Mouse (Mus musculus): ENCODE measurements around the gene Esrrb. TPM values are rescaled to one million over a fixed set of nuclear protein-coding genes. Genes with fewer than 3 reads are reported as not detected.

Gene Esrrb
- polyA plus RNA-seq, 1 experiment = not detected

DNA sequence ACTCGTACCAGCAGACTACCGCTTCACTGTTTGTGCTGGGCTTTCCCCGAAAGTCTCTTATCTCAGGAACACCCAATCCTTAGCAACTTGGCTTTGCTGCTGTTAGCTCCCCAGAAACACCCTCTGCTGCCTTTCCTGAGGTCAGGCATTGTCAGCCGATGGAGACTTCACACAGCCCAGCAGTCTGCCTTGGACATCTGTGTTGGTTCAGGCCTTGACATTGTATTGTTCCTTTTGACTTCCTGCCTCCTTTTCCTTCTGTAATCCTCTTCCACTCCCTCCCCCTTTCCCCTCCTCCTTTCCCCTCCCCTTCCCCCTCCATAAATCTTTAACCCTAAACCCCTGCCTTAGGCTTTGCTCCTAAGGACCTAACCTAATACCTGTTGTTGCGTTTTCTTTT, 155.7 kb downstream of the Esrrb start:
- Histone ChIP-seq H3K27me3 (ENCODE audit: control insufficient read depth) (peaks cover 4% of the 10 kb centered on the region), H3K4me1 (ENCODE audit: control insufficient read depth) (no peaks in the 10 kb centered on the region), H3K4me3 (replicated peaks) (no peak overlapping the region), H3K36me3 (ENCODE audit: control insufficient read depth) (no peaks in the 10 kb centered on the region), H3K9me3 (ENCODE audit: control insufficient read depth, low read length) (no peaks in the 10 kb centered on the region)
- TF ChIP-seq TAL1 (IDR thresholded peaks at IDR 0.05; ENCODE audit: low read length) (no peak), GATA1 (IDR thresholded peaks at IDR 0.05; ENCODE audit: low read length) (no peak)

DNA sequence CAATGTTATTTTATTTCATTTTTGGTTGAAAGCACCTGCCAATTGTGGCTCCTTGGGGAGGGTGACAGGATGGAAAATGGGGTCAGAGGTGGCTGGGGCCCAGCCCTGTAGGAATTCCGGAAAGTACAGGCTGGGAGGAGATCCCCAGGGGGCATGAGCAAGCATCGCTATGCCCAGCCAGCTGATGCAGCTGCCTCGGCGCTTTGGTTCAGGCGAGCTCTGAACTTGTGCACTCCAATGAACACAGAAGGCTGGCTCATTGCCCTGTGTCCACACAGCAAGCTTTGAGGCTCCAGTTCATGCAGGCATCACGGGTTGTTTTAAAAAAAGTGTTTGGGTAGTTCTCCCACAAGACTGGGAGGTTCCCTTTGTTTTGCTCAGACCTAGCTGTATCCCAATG, 156.8 kb downstream of the Esrrb start:
- Histone ChIP-seq H3K4me3 (replicated peaks) (no peak overlapping the region), H3K27me3 (ENCODE audit: control insufficient read depth) (peaks cover 4% of the 10 kb centered on the region), H3K9me3 (ENCODE audit: control insufficient read depth, low read length) (no peaks in the 10 kb centered on the region), H3K4me1 (ENCODE audit: control insufficient read depth) (no peaks in the 10 kb centered on the region), H3K36me3 (ENCODE audit: control insufficient read depth) (no peaks in the 10 kb centered on the region)
- no peak for TF ChIP-seq GATA1 (IDR thresholded peaks at IDR 0.05; ENCODE audit: low read length)
- no peak for TF ChIP-seq TAL1 (IDR thresholded peaks at IDR 0.05; ENCODE audit: low read length)

DNA sequence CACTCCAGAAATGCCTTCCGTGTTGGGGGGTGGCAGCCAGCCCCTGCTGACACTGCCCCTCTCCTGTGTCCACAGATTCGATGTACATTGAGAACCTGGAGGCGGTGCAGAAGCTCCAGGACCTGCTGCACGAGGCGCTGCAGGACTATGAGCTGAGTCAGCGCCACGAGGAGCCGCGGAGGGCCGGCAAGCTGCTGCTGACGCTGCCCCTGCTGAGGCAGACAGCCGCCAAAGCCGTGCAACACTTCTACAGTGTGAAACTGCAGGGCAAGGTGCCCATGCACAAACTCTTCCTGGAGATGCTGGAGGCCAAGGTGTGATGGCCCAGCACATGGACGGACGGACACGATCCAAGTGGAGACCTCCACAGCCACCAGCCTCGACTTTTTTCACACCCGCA, 157.8 kb downstream of the Esrrb start:
- TF ChIP-seq TAL1 (IDR thresholded peaks at IDR 0.05; ENCODE audit: low read length) = no peak
- TF ChIP-seq GATA1 (IDR thresholded peaks at IDR 0.05; ENCODE audit: low read length) = no peak
- Histone ChIP-seq H3K36me3 (ENCODE audit: control insufficient read depth) (no peaks in the 10 kb centered on the region), H3K9me3 (ENCODE audit: control insufficient read depth, low read length) (no peaks in the 10 kb centered on the region), H3K27me3 (ENCODE audit: control insufficient read depth) (peaks cover 4% of the 10 kb centered on the region), H3K4me3 (replicated peaks) (no peak overlapping the region), H3K4me1 (ENCODE audit: control insufficient read depth) (no peaks in the 10 kb centered on the region)

DNA sequence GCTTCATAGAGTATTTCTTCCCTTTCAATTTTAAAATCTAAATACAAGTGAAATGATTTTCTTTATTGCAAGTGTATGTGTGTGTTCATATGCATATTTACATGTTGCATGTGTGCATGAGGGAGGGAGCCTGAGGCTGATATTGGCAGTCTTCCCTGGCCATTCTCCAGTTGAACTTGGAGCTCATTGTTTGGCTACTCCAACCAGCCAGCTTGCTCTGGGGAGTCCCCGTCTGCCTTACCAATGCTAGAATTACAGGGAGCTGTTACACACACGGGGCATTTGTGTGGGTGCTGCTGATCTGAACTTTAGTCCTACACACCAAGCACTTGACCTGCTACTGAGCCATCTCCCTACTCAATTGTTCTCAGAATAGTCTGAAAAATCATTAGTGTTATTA, 173.4 kb downstream of the Esrrb start:
- H3K36me3 ChIP-seq (ENCODE audit: control insufficient read depth) = no peaks in the 10 kb centered on the region
- no peaks in the 10 kb centered on the region for H3K9me3 ChIP-seq (ENCODE audit: control insufficient read depth, low read length)
- TF ChIP-seq GATA1 (IDR thresholded peaks at IDR 0.05; ENCODE audit: low read length) = no peak
- no peak for TF ChIP-seq TAL1 (IDR thresholded peaks at IDR 0.05; ENCODE audit: low read length)
- no peak overlapping the region for H3K4me3 ChIP-seq (replicated peaks)
- no peaks in the 10 kb centered on the region for H3K4me1 ChIP-seq (ENCODE audit: control insufficient read depth)
- no peaks in the 10 kb centered on the region for H3K27me3 ChIP-seq (ENCODE audit: control insufficient read depth)

DNA sequence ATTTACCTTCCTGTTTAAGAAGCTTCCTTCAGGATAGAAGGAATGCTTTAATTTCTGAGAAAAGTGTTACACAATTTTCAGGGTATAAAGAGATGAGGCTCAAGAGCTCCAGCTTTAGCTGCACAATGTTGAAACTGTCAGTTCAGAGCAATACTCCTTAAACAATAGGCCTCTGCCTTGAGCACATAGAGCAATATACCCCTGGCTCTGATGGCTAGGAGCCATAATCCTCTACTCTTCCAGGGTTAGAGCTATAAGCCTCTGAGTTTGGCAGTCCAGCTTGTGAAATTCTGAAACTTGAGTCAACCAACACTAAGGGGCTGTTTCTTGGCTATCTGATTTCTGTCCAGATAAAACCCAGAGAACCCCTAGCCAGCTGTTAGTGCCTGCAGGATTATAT, 176.9 kb downstream of the Esrrb start:
- TF ChIP-seq GATA1 (IDR thresholded peaks at IDR 0.05; ENCODE audit: low read length) = no peak
- no peak for TF ChIP-seq TAL1 (IDR thresholded peaks at IDR 0.05; ENCODE audit: low read length)
- Histone ChIP-seq H3K4me1 (ENCODE audit: control insufficient read depth) (no peaks in the 10 kb centered on the region), H3K4me3 (replicated peaks) (no peak overlapping the region), H3K36me3 (ENCODE audit: control insufficient read depth) (no peaks in the 10 kb centered on the region), H3K27me3 (ENCODE audit: control insufficient read depth) (no peaks in the 10 kb centered on the region), H3K9me3 (ENCODE audit: control insufficient read depth, low read length) (no peaks in the 10 kb centered on the region)

DNA sequence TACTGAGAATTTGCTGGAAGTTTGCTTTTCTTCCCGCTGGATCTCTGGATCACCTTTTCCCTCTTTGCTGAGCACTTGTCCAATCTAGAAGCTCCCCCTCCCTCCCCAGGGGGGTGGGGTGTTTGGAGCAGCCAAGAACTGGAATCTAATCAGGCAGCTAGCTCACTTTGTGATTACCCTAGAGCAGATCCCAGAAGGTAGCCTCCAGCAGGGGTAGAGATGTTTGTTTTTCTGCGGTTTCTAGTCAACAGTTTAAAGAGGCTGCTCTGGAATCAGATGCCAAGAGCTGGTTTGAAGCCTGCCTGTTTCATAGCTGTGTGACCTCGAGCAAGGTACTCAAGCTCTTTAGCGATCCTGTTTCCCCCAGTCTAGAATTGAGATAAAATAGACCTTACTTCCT, 177.8 kb downstream of the Esrrb start:
- Histone ChIP-seq H3K9me3 (ENCODE audit: control insufficient read depth, low read length) (no peaks in the 10 kb centered on the region), H3K4me3 (replicated peaks) (no peak overlapping the region), H3K27me3 (ENCODE audit: control insufficient read depth) (no peaks in the 10 kb centered on the region), H3K36me3 (ENCODE audit: control insufficient read depth) (no peaks in the 10 kb centered on the region), H3K4me1 (ENCODE audit: control insufficient read depth) (no peaks in the 10 kb centered on the region)
- TF ChIP-seq GATA1 (IDR thresholded peaks at IDR 0.05; ENCODE audit: low read length) (no peak), TAL1 (IDR thresholded peaks at IDR 0.05; ENCODE audit: low read length) (no peak)

DNA sequence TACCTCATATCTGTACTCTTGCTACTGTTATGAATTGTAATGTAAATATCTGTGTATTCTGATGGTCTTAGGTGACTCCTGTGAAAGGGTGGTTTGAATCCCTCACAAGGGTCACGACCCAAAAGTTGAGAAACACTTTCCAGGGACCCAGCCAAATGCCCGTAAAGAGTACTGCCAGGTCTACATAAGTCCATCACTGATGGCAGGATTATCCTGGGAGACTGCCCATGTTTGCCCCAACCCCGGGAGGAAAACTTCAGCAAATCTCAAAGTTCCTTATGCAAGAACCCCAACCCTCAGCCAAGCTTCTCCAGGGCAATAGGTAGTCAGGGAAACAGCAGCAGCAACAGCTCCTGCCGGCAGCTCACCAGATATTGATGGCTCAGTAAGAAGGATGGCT, 178.6 kb downstream of the Esrrb start:
- Histone ChIP-seq H3K9me3 (ENCODE audit: control insufficient read depth, low read length) (no peaks in the 10 kb centered on the region), H3K36me3 (ENCODE audit: control insufficient read depth) (no peaks in the 10 kb centered on the region), H3K27me3 (ENCODE audit: control insufficient read depth) (no peaks in the 10 kb centered on the region), H3K4me3 (replicated peaks) (no peak overlapping the region), H3K4me1 (ENCODE audit: control insufficient read depth) (no peaks in the 10 kb centered on the region)
- TF ChIP-seq TAL1 (IDR thresholded peaks at IDR 0.05; ENCODE audit: low read length) (no peak), GATA1 (IDR thresholded peaks at IDR 0.05; ENCODE audit: low read length) (no peak)

DNA sequence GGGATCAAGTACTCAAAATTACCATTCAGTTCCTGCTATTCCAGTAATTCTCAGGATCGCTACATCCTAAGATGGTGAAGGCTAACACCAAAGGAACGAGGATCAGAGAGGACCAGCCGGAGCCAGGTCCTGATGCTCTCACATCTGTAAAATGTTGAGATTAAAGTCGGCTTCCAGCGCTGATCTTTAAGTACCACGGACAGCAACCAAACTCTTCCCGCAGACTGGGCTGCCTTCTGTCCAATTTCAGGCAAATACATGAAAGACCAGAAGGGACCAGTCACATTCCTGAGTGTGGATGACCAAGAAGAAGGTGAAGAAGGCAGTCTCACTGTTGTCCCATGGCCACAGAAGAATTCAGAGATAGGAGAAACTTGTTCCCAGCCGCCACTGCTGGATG, 186.9 kb downstream of the Esrrb start:
- TF ChIP-seq GATA1 (IDR thresholded peaks at IDR 0.05; ENCODE audit: low read length) = no peak
- no peak for TF ChIP-seq TAL1 (IDR thresholded peaks at IDR 0.05; ENCODE audit: low read length)
- Histone ChIP-seq H3K36me3 (ENCODE audit: control insufficient read depth) (no peaks in the 10 kb centered on the region), H3K4me3 (replicated peaks) (no peak overlapping the region), H3K27me3 (ENCODE audit: control insufficient read depth) (no peaks in the 10 kb centered on the region), H3K4me1 (ENCODE audit: control insufficient read depth) (no peaks in the 10 kb centered on the region), H3K9me3 (ENCODE audit: control insufficient read depth, low read length) (no peaks in the 10 kb centered on the region)

DNA sequence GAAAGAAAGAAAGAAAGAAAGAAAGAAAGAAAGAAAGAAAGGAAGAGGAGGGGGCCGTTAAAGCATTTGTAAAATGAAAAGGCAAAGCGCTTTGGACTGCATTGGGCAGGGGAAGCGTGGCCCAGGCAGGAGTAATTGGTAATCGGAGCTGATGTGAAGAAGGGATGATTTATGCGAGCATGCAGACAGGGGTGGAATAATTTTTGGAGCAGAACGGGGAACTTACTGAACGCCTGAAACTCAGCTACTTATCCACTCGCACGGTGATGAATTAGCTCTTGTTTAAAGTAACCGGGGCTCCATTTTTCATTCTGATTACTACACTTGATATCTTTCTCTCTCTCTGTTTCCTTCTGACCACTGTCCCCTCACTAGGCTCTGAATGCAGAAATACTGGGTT, 192.1 kb downstream of the Esrrb start:
- TF ChIP-seq TAL1 (IDR thresholded peaks at IDR 0.05; ENCODE audit: low read length) (no peak), GATA1 (IDR thresholded peaks at IDR 0.05; ENCODE audit: low read length) (no peak)
- Histone ChIP-seq H3K36me3 (ENCODE audit: control insufficient read depth) (no peaks in the 10 kb centered on the region), H3K4me3 (replicated peaks) (no peak overlapping the region), H3K9me3 (ENCODE audit: control insufficient read depth, low read length) (no peaks in the 10 kb centered on the region), H3K27me3 (ENCODE audit: control insufficient read depth) (no peaks in the 10 kb centered on the region), H3K4me1 (ENCODE audit: control insufficient read depth) (no peaks in the 10 kb centered on the region)

DNA sequence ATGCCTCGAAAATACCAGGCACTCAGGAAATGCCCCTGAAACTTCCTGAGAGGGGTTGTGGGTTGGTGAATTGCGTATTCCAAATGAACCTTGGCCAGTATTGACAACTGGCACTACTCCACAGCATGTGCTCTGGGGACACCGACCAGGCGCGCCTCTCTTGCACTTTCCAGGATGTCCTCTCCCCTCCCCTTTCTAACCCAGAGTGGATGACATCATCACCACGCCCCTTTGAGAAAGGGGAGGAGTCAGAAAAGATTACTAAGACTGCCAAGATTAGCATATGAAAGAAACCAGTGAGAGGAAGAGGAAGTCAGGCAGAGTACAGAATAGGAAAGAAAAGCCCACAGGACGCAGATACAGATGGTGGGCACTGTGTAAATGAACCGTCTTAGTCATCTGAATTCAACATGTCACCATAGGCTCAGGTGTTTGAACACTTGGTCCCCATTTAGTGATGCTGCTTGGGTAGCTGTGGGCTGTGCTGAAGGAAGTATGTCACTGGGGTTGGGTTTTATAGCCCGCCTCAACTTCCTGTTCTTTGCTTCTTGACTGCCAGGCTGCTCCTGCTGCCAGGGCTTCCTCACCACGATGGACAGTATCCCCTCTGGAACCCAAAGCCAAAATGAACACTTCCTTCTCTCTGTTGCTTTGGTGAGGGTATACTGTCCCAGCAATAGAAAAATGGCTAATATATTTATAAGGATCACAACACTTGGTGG, 196.0 kb downstream of the Esrrb start:
- Histone ChIP-seq H3K4me1 (ENCODE audit: control insufficient read depth) (no peaks in the 10 kb centered on the region), H3K4me3 (replicated peaks) (no peak overlapping the region), H3K27me3 (ENCODE audit: control insufficient read depth) (no peaks in the 10 kb centered on the region), H3K9me3 (ENCODE audit: control insufficient read depth, low read length) (no peaks in the 10 kb centered on the region), H3K36me3 (ENCODE audit: control insufficient read depth) (no peaks in the 10 kb centered on the region)
- TF ChIP-seq GATA1 (IDR thresholded peaks at IDR 0.05; ENCODE audit: low read length) (no peak), TAL1 (IDR thresholded peaks at IDR 0.05; ENCODE audit: low read length) (no peak)

Data from erythroblast, embryonic 14.5 days (primary cell).